Mouse (Mus musculus): ENCODE data around the gene Dynlt1c.
A peak's percentile ranks its signal among the peaks of the same experiment; 100 is the strongest.
"Not testable (repeated sequence)": the region's sequence is repeated elsewhere in the genome, so short reads cannot be mapped to it uniquely, and the experiment has no call there.

The Dynlt1c gene

DNA sequence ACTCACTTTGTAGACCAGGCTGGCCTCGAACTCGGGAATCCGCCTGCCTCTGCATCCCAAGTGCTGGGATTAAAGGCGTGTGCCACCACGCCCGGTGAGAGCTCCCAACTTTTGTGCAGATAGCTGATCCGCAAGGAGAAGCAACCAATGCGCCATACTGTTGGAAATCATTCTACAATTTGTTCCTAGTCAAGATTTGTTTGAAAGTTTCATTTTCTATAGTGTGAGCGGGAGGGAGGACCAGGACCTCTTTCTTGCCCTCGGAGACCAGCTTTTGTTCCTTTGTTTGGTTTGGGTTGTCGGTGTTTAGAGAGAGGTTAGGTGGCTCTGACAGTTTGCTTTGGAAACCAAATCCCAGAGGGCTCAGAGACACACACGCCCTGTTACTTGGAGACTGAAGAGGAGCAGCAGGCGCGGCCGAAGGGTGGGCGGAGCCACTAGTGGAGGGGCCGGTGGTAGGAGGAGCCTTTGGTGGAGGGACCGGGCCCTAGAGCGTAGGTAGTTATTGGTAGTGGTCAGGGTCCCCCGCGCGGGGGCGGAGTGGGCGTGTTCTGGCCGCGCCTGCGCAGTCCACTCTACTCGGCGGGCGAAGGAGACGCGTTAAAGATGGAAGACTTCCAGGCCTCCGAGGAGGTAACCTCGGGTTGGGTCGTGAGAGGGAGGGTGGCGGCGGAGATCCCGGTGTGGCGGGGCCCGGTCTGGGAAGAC, at the start of gene Dynlt1c:
TSS of gene Dynlt1c (plus strand) at position 468 of the 708 bp plus-strand sequence.
- DNase-seq, result peak; percentile 90

DNA sequence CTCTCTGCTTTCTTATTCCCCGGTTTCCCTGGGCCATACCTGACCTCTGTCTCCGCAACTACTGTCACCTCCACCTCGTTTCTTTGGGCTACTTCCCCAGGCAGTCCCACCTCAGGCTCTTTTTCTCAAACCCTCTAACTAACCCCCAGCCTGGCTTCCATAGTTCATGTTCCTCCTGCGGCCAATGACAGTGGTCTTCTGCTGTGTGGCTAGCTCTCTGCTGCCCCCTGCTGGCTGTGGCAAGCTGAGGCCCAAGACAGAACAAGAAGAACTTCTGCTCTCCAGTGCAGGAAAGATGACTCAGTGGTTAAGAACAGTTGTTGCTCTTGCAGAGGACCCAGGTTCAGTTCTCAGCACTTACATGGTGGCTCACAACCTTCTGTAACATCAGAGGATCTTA, 47.7 kb upstream of the Dynlt1c start:
- DNase-seq, result not testable (repeated sequence)

DNA sequence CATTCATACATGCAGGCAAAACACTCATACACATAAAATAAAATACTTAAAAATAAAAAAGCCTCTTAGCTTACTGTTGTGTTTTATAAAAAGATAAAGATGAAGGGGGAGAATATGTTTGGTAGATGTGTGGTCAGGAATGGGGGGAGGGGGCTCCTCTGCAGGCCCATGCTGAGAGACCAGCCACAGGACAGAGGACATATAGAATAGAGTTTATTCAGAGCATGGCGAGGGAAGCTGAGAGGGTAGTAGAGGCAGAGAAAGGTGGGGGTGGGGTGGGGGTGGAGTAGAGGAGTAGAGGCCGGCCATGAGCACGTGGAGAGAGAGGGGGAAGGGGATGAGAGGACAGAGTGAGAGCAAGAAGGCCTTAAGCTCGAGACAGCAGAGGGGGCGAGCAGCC, 47.2 kb upstream of the Dynlt1c start:
- DNase-seq, result not testable (repeated sequence)

DNA sequence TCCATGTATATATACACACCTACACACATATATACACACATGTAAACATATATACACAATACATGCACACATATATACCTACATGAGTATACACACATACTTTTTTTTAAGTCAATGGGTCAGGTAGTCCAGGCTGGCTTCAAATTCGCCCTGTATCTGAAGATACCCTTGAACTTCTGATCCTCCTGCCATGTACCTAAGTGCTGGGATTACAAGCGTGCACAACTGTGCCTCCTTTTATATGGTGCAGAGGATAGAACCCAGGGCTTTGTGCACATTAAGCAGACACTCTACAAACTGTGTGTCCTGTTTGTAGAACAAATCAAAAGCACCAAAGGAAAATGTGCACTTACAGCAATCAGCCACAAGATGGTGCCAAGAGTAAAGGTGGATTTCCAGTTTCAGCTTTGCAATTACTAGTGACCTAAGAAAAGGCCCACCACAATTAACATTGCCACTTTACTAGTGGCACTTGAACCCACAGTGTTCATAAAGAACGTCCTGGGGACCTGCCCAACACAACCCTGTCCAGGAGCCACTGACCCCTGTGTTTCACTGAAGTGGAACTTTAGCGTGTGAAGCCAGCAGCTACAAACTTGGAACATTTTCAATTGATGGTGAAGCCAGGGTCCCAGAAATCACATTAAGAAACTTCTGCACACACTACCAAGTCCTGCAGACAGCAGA, 41.9 kb upstream of the Dynlt1c start:
- not testable (repeated sequence) for DNase-seq

DNA sequence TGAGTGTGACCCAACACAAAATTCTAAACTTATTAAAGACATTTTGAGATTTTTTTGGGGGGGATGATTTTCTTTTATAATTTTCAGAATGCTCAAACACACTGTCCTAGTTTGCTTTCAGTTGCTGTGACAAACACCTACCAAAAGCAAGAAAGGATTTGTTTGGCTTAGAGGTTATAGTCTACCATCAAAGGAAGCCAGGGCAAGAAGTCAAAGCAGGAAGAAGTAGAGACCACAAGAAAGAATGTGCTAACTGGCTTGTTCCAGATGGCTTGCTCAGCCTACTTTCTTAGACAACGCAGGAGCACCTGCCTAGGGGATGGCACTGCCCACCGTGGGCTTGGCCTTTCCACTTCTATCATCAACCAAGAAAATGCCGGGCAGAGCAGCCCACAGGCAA, 36.6 kb upstream of the Dynlt1c start:
- DNase-seq, result not testable (repeated sequence)

DNA sequence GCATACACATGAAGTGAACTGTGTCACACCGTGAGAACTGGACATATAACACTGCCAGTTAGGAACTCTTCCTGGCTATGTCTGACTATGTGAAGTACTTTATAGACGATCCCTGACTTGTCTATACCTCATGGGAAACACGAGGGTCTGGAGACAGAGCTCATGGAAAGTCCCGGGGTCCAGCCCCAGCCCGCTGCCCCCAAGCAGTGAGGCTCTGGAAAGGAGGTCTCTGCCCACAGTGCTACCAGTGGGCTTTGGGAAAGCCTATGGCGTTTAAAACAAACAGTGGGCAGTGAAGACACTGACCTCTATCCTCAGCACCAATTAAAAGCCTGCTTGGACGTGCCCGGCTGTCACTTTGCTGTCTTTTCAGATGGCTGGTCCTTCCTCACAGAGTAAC, 33.6 kb upstream of the Dynlt1c start:
- not testable (repeated sequence) for DNase-seq

DNA sequence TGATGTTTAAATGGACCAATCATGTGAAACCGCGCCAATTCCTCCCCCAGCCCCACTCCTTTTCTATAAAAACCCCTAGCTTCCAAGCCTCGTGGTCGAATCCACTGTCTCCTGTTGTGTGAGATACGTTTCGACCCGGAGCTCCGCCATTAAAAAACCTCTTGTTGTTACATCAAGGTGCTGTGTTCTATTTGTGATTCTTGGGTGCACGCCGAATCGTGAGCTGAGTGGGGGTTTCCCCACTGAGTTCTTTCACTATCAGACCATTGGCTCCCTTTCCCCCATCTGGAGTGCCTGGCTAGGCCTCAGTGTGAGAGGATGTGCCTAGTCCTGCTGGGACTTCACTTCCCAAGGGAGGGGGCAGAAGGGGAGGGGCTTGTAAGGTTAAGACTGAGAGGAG, 30.2 kb upstream of the Dynlt1c start:
- not testable (repeated sequence) for DNase-seq

DNA sequence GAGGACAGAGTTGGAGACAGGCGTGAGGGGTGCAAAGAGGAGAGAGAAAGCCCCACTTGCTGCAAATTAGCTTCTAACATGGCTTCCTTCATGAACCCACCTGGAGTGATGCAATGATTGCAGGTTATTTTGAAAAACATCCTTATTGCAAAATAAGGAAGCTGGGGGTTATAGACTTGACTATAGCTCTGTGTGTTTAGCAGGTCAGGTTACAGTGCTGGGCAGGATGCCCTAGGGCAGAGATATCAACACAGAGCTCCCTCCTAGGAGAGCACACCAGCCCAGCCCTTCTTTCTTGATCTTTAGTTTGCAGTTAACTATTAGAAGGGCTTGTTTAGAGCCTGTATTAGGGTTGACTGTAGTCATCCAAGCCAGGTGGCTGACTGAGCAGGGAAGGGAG, 29.3 kb upstream of the Dynlt1c start:
- DNase-seq, result not testable (repeated sequence)

DNA sequence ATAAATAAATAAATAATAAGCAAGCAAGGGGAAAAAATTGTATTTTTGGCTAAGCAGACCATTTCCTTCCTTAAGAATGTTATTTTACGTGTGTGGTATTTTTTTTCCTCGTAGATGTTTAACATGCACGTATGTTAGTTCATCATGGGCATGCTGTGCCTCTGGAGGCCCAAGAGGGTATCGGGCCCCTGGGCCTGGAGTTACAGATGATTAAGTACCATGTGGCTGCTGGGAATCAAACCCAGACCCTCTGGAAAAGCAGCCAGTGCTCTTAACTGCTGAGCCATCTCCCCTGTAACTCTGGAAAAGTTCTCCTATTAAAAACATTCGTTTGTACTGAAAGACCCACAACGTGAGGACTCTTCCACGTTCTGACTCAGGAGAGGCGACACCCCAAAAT, 26.1 kb upstream of the Dynlt1c start:
- not testable (repeated sequence) for DNase-seq

DNA sequence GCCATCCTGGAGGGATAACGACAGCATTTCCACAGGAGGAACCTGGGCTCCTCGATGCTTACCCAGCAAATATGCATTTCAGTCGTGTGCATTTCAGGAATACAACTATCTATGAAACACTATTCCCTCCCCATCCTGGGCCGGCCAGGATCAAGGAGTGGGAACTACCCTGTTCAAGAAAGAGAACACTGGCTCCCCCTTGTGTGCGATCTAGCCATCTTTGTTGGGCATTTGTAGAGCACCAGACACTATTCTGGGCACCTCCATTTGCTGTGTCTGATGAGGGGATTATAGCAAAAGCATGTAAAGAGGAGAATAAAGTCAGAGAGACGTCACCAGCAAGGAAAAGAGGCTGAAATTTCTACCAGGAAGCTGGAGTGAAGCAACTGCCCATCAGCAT, 12.8 kb upstream of the Dynlt1c start:
- not testable (repeated sequence) for DNase-seq

DNA sequence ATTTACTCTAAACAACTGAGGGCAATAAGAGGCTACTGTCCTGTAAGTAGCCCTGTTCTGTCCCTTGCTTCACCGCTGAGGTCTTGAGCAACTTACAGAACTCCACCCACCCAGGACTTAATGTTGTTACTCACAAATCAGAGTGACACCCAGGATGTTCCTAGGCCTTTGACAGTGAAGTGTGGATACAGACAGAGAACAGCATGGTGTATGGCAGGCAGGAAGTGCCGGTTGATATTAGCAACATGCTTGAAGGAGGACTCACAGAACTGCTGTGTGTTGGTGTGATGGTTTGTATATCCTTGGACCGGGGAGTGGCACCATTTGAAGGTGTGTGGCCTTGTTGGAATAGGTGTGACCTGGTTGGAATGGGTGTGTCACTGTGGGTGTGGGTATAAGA, 9.4 kb upstream of the Dynlt1c start:
- not testable (repeated sequence) for DNase-seq

DNA sequence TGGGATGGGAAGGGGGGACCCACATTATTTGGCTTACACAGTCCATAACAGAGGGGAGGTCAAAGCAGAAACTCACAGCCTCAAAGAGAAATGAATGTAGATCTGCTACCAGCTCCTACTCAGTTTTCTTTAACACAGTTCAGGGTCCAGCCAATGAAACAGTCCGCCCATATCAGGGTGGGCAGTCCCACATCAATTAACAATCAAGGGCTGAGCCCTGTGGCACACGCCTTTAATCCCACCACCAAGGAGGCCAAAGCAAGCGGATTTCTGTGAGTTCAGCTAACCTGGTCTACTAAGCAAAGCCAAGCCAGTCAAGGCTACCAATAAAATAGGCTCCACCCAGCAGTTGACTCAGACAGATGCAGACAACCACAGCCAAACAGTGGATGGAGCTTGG, 7.6 kb upstream of the Dynlt1c start:
- not testable (repeated sequence) for DNase-seq

DNA sequence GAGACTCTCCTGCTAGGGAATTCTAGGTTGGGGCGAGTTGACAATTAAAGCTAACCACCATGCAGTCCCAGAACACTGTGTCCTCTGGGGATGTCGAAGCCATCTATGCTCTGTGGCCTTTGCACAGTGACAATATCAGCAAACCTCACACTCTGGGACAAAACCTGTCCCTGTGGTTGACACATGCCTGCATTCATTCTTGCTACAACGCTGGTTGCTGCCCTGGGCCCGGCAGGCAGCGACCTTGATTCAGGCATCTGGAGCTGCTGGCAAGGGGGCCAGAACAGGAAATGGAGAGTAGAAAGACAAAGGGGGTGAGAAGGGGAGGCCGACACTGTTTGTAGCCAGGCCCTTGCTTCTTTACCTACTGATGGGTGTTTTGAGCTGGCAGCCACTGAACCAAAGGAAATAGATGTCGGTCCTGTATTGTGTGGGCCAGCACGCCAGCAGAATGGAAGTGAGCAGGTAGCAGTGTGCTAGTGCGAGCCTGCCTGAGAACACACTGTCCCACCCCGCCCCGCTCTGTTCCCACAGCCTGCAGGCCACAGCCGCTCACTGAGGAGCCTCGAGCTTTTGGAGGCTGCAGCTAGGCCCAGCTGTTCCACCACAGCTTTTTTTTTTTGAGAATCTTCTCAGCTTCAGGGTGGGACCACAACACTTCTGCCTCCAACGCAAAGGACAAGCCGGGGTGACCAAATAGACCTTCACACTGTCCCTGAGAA, 5.5 kb upstream of the Dynlt1c start:
- peak; percentile 36 for DNase-seq

DNA sequence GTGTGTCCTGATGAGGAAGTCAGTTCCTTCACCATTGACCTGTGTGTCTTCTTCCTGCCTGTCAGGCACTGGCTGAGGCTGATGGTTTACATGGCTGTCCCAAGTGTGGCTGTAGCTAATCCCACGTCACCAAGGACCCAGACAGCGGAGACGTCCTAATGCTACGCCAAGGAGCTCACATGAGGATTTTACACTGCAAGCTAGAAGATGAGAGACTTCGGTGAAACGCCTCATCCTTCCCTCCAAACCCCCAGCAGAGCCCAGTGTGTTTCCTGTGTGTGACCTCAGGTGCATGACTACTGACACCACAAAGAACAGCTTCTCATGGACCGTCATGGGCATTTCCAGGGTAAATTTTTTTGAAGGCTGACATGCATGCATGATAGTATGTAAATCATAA, 3.1 kb upstream of the Dynlt1c start:
- DNase-seq, result not testable (repeated sequence)

DNA sequence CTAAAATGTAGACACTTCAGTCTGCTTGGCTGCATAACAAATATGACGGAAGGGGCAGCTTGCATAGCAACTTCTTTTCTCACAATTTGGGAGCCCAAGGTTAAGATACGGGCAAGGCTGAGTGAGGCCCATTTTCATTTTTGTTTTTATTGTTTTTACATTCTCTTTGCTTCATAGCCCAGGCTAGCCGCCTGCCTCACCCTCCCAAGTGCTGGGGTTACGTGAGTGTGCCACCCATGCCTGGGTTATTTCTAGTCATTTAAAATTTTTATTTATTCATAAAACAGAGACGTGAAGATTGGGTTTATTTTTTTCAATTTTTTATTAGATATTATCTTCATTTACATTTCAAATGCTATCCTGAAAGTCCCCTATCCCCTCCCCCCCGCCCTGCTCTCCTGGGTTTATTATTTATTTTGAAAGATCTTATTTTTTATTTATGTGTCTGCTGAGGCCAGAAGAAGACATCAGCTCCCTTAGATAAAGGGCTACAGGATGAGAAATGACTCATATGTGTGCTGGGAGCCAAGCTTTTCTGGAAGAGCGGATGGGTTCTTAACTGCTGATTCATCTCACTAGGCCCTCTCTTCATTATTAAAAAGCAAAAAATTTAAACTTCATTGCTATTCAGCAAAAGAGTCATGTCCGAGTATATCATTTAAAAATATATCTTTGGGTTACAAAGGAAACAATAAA, 1.1 kb upstream of the Dynlt1c start:
- DNase-seq, result peak; percentile 57

DNA sequence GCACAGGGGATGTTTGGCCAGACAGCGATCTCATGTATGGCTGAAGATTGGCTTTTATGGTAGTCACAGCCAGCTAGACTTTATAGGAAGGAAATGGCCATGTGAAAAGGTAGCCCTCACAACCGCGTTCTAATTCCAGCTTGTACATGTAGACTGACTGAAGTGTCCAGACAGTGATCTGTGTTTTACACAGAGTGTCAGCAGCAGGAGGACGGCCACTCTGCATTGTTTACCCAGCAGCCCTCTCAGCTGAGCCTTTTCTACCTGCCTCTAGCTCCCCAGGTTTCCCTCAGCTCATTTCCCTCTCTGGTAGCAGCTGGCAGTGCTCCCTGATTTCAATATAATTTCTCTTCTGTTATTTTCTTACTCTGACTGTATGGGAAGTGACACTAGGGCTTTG, 734 bp downstream of the Dynlt1c start:
- DNase-seq, result not testable (repeated sequence)

DNA sequence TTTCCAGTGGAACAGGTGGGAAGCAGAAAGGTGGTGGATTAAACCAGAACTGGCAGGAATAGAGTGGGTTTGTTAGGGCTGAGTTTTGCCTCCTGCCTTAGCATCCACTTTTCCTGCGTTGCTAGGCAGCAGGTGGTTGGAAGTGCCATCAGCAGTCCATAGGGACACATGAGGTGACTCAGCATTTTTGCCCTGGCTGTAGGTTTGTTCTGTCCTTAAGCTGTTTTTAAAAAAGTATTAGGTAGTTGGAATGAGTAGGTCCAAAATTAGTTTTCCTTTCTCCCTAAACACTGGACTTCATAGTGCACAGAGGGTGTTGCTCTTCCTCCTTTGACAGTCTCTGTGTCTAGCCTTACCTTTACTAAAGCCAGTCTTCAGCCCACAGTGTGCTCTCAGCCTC, 3.9 kb downstream of the Dynlt1c start:
- DNase-seq, result peak; percentile 26

DNA sequence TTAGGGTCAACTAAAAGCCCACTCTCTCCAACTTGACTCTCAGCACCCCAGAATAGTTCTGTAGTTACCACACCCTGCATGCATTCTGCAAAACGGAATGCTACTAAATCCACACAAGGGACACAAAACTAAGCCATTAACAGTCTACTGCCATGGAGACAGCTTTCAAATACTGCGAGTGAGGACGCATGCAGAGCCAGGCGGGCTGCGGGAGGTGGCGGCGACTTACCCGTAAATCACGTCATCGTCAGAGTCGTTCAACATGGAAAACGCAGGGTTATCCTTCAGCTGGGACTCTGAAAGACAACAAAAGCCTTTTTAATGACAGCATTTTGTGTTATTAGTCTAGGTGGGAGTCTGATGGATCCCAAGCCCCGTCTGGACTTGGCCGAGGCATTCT, 12.1 kb downstream of the Dynlt1c start:
- DNase-seq, result not testable (repeated sequence)

DNA sequence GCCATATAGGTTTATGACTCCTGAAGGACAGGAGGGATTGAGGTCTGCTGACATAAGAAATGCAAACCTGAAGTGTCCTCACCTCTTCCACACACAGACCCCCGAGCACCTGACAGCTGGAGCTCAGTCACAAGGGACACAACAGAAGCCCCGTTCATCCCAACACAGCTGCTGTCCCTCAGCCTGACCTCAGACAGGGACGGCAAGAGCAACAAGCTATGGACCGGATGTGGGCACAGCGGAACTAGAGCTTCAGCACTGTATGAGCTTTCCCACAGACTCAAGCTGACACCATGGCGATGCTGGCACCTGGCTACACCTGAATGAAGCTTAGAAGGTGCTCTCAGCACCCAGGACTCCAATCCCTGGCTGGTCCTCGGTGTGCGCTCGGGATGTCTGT, 12.8 kb downstream of the Dynlt1c start:
- not testable (repeated sequence) for DNase-seq

DNA sequence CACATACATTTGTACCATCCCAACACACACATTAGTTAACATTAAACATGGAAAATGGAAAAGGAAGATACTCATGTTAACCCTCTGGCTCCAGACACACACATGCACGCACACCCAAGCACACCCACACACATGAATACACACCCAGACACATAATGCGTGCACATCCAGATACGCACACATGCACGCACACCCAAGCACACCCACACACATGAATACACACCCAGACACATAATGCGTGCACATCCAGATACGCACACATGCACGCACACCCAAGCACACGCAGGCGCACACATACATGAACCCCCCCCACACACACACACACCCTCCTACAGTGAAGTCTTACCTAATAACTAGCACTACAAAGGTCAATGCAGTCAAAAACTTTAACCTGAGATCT, 15.3 kb downstream of the Dynlt1c start:
- not testable (repeated sequence) for DNase-seq

DNA sequence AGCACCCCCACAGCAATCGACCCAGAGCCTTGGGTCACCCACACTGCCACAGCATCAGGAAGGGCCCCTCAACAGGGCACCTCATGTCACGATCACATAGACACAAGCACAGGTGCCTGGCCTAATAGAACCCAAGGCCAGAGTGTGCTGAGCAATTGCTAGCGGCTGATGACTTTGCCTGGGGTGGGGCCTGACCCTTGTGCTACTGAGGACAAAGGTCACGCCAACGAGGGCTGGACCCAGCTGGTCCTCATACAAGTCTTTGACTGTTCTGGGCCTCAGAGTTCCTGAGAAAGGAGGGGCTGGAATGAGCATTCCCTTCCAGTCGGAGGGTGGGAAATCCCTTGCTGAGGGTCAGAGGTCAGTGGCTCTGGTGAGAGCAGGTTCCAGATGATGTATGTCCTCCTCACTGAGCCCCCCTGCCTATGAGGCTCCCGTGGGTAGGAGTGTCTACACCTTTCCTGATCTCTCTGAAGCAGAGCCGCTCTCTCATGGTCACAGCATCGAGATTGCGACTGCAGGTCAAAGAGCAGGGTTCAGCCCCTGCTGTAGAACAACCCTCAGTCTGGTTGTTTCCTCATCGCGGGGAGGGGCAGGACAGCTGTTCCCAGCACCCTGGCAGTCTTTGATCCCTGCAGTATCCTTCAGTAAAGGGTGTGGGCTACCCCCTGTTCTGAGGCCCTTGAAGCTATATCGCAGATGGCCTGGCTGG, 16.4 kb downstream of the Dynlt1c start:
- DNase-seq, result not testable (repeated sequence)

DNA sequence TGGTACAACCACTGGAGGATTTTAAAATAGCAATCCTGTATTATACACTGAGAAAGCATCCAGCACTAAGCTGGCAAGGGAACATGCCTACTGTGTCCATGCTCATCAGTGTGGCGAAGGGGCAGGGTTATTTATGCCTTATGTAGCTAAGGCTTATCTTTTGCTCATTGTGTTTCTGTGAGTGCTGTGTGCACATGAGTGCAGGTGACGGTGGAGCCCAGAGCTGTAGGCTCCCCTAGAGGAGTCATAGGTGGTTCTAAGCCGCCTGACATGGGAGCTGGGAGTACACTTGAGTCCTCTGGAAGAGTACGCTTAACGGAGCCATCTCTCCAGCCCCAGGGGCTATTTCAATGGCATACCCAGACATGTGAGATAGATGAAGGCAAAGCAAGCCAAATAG, 17.8 kb downstream of the Dynlt1c start:
- not testable (repeated sequence) for DNase-seq

All from lung, postnatal 36 days (tissue).